Mouse (Mus musculus) cerebellum, adult 11 months (tissue): ENCODE data around the gene Ssxb2.
"Not testable (repeated sequence)": the region's sequence is repeated elsewhere in the genome, so short reads cannot be mapped to it uniquely, and the experiment has no call there.

Source experiments
- DNase-seq: peaks from one replicate; pipeline ENCODE4 v3.0.0; 2022

The Ssxb2 gene

DNA sequence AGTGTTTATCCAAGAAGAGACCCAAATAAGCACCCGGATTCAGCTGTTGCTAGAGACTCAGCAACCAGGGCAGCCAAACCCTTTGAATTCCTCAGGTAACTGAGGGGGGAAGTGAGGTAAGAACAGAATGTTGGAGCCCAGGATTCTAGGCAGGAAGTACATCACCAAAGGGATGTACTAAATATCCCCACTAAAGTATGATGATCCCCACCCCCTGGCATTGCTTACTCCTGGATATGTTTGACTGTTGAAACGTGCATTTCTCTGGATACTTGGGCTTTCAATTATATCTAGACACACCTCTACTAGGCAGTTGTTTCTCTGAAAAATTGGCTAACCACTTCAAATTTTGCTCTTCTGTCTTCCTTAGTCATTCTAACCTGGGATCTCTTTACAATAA is at the start of gene Ssxb2:
Ssxb2 (minus strand) TSS at position 101 of the 400 bp plus-strand sequence.
- not testable (repeated sequence) for DNase-seq

DNA sequence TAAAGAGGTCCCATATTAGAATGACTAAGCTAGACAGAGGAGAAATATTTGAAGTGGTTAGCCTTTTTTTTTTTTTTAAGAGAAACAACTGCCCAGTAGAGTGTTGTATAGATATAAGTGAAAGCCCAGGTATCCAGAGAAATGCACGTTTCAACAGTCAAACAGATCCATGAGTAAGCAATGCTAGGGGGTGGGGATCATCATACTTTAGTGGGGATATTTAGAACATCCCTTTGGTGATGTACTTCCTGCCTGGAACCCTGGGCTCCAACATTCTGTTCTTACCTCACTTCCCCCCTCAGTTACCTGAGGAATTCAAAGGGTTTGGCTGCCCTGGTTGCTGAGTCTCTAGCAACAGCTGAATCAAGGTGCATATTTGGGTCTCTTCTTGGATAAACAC is 48.5 kb downstream of the Ssxb2 start, which contains the start of gene Ssxb1:
Ssxb1 (plus strand) TSS at position 301 of the 400 bp plus-strand sequence.
- DNase-seq: not testable (repeated sequence)
